Mouse (Mus musculus): ENCODE results near the gene Ncoa1. TPM values are rescaled to one million over a fixed set of nuclear protein-coding genes. Genes with fewer than 3 reads are reported as not detected.

The Ncoa1 gene
- polyA plus RNA-seq, 1 experiment from 2014 or later, result 12.7 TPM

DNA sequence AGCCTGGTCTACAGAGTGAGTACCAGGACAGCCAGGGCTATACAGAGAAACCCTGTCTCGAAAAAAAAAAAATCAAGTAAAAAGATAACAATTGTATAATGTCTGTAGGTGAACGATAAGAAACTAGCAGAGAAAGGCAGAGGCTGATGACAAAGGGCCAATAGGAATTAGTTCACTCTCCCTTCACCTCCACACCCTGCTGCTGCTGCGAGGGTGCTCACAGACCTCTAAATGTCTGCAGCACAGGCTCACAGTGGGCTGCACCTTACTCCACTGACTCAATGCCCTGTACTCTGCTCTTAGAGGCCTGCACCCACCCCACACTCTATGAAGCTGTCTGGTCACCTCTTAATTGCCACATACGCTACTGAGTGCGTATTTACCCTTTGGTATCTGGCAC, 45.0 kb downstream of the Ncoa1 start:
- H3K27me3 ChIP-seq, result no peaks in the 10 kb centered on the region
- no peaks in the 10 kb centered on the region for H3K36me3 ChIP-seq (ENCODE audit: poor library complexity, severe bottlenecking)
- H3K9me3 ChIP-seq (replicated peaks), result no peaks in the 10 kb centered on the region
- no peak overlapping the region for H3K27ac ChIP-seq
- WGBS, result 88% methylated on average over 5 of the region's 5 CpGs
- no peak overlapping the region for H3K4me3 ChIP-seq
- no peak overlapping the region for H3K9ac ChIP-seq
- no peaks in the 10 kb centered on the region for H3K4me1 ChIP-seq
- H3K4me2 ChIP-seq, result no peak overlapping the region
- ATAC-seq, result no peak

DNA sequence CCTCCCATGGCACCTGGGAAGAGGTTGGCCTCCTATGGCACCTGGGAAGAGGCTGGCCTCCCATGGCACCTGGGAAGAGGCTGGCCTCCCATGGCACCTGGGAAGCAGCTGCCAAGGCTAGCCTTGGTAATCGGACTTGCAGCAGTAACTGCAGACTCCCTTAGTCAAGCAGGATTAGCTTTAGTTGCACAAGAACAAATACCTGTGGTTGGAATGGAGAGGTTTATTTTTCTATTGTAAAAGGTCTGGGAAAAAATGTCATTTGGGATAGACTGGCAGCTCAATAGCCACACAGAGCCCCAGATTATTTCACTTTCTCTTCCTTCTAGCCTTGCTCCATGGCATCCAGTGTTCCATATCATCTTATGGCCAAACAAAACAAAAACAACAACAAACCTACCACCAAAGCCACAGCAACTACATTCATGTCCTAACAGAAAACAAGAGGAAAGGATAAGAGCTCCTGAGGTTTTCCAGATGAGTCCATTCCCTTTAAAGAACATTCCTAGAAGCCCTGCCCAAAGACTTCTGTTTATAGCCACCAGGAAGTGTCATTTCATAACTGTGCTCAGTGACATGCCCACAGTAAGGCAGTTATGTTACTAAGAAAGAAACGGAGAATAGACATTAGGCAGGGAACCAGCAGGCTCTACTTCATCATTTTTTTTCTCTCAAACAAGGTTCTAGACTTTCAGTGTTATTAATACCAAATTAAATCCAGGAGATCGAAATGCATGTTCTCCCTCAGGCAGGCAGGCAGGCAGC, 46.7 kb downstream of the Ncoa1 start:
- Histone ChIP-seq H3K9ac (no peak overlapping the region), H3K27me3 (no peaks in the 10 kb centered on the region), H3K4me3 (no peak overlapping the region), H3K36me3 (ENCODE audit: poor library complexity, severe bottlenecking) (no peaks in the 10 kb centered on the region), H3K27ac (no peak overlapping the region), H3K4me2 (no peak overlapping the region), H3K9me3 (replicated peaks) (no peaks in the 10 kb centered on the region), H3K4me1 (no peaks in the 10 kb centered on the region)
- 82% methylated on average over 3 of the region's 3 CpGs for WGBS
- ATAC-seq, result no peak

- no peak overlapping the region for H3K4me3 ChIP-seq
- H3K9ac ChIP-seq, result no peak overlapping the region
- no peak for ATAC-seq
- H3K4me2 ChIP-seq, result no peak overlapping the region
- no peaks in the 10 kb centered on the region for H3K36me3 ChIP-seq (ENCODE audit: poor library complexity, severe bottlenecking)
- H3K27me3 ChIP-seq, result no peaks in the 10 kb centered on the region
- 0 out of 2 replicates have a peak, but pooled peaks cover 5% of the 10 kb centered on the region for H3K4me1 ChIP-seq
- H3K27ac ChIP-seq, result no peak overlapping the region
- no peaks in the 10 kb centered on the region for H3K9me3 ChIP-seq (replicated peaks)
- 92% methylated on average over 4 of the region's 4 CpGs for WGBS
Measured at GRCm38 (mm10) chr12:4418824-4419223, 58.2 kb downstream of the Ncoa1 start.

DNA sequence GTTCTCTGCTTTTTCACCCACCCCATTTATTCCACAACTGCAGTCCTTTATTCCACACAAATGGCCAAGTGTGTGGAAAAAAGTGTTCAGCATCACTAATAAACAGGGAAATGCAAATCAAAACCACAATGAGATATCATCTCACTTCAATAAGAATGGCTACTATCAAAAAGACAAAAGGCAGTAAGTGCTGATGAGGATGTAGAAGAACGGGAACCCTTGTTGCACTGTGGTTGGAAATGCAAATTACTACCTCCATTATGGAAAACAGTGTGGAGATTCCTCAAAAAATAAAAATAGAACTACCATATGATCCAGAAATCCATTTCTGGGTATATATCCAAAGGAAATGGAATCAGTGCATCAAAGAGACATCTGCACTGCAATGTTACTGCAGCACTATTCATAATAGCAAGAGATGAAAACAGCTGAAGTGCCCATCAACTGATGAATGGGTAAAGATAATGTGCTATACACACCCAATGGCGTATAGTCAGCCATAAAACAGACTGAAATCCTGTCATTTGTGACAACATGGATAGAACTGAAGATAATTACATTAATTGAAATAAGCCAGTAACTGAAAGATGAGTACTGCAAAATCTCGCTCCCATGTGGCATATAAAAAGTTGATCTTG, 59.2 kb downstream of the Ncoa1 start:
- no peaks in the 10 kb centered on the region for H3K36me3 ChIP-seq (ENCODE audit: poor library complexity, severe bottlenecking)
- no peak overlapping the region for H3K9ac ChIP-seq
- no peak overlapping the region for H3K27ac ChIP-seq
- H3K4me2 ChIP-seq, result no peak overlapping the region
- 0 out of 2 replicates have a peak, but pooled peaks cover 5% of the 10 kb centered on the region for H3K4me1 ChIP-seq
- no peaks in the 10 kb centered on the region for H3K27me3 ChIP-seq
- WGBS, result 75% methylated on average over 3 of the region's 3 CpGs
- peak; percentile 65; the same call in 1 of the 2 replicates for ATAC-seq
- no peaks in the 10 kb centered on the region for H3K9me3 ChIP-seq (replicated peaks)
- no peak overlapping the region for H3K4me3 ChIP-seq

DNA sequence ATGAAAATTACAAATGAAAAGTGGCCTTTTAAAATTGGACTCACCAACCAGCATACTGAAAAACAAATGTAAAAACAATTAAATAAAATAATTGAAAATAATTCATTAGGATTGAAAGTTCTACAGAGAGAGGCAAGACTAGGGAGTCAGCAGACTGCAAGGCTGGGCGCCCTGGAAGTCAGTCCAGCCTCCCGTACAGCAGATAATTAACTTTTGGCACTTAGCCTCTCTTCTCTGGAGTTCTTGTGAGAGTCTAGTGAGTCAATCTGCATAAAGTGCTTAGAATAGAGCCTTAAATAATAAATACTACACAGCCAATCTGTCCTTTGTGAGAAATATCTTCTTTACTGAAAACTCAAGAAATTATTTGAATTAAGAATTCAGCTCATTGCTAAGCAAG, 69.9 kb downstream of the Ncoa1 start:
- ATAC-seq, result no peak
- H3K4me1 ChIP-seq, result no peaks in the 10 kb centered on the region
- H3K4me3 ChIP-seq, result no peak overlapping the region
- H3K27ac ChIP-seq, result no peak overlapping the region
- WGBS, result 61% methylated on average over 2 of the region's 2 CpGs
- no peaks in the 10 kb centered on the region for H3K27me3 ChIP-seq
- no peaks in the 10 kb centered on the region for H3K36me3 ChIP-seq (ENCODE audit: poor library complexity, severe bottlenecking)
- no peak overlapping the region for H3K4me2 ChIP-seq
- H3K9me3 ChIP-seq (replicated peaks), result no peaks in the 10 kb centered on the region
- no peak overlapping the region for H3K9ac ChIP-seq

DNA sequence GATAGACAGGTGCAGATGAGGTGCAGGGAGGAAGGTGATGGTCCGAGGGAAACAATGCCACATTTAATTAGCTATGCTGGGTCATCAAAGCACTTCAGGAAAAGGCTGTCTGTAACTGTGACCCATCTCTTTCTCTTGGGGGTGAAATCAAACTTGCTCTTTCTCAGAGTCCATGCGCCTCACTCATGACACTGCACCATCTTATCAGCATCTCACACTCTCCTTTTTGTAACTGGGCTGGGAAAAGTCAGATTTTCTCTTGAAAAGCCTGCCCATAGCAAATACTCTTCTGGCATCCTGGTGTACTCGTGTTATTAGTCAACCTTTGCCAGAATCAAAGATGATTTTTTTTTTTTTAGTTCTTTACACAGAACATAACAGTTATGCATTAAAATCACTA, 70.8 kb downstream of the Ncoa1 start:
- ATAC-seq, result no peak
- Histone ChIP-seq H3K9me3 (replicated peaks) (no peaks in the 10 kb centered on the region), H3K27ac (no peak overlapping the region), H3K36me3 (ENCODE audit: poor library complexity, severe bottlenecking) (no peaks in the 10 kb centered on the region), H3K4me3 (no peak overlapping the region), H3K9ac (no peak overlapping the region), H3K27me3 (no peaks in the 10 kb centered on the region), H3K4me2 (no peak overlapping the region), H3K4me1 (no peaks in the 10 kb centered on the region)
- WGBS, result 80% methylated on average over 3 of the region's 3 CpGs

GRCm38 (mm10) chr12:4403206-4403605, 73.8 kb downstream of the Ncoa1 start:
- H3K9me3 ChIP-seq (replicated peaks), result no peaks in the 10 kb centered on the region
- H3K4me2 ChIP-seq, result no peak overlapping the region
- H3K4me3 ChIP-seq, result no peak overlapping the region
- H3K27ac ChIP-seq, result no peak overlapping the region
- 64% methylated on average over 4 of the region's 4 CpGs for WGBS
- no peaks in the 10 kb centered on the region for H3K27me3 ChIP-seq
- no peak for ATAC-seq
- no peak overlapping the region for H3K9ac ChIP-seq
- H3K36me3 ChIP-seq (ENCODE audit: poor library complexity, severe bottlenecking), result no peaks in the 10 kb centered on the region
- no peaks in the 10 kb centered on the region for H3K4me1 ChIP-seq

GRCm38 (mm10) chr12:4396221-4396620, 80.8 kb downstream of the Ncoa1 start:
- H3K36me3 ChIP-seq (ENCODE audit: poor library complexity, severe bottlenecking), result no peaks in the 10 kb centered on the region
- no peaks in the 10 kb centered on the region for H3K27me3 ChIP-seq
- no peak overlapping the region for H3K4me3 ChIP-seq
- H3K9me3 ChIP-seq (replicated peaks), result no peaks in the 10 kb centered on the region
- no peaks in the 10 kb centered on the region for H3K4me1 ChIP-seq
- 75% methylated on average over 7 of the region's 7 CpGs for WGBS
- no peak overlapping the region for H3K4me2 ChIP-seq
- H3K9ac ChIP-seq, result no peak overlapping the region
- H3K27ac ChIP-seq, result no peak overlapping the region
- ATAC-seq, result no peak

DNA sequence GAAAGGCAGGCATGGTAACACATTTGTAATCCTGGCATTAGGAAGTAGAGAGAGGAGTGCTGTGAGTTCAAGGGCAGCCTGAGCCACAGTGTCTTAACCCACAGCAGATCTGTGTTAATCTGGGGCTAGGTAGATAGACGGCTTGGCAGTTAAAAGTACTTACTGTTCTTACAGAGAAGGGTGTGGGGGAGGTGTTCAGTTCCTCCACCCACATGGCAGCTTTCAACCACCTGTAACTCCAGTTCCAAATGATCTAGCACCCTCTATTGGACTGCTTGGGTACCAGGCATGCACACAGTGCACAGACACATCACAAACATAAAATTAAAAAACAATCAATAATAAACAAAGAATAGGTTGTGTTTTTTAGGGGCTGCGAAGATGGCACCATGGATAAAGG, 84.4 kb downstream of the Ncoa1 start:
- no peak overlapping the region for H3K27ac ChIP-seq
- no peak overlapping the region for H3K9ac ChIP-seq
- H3K4me1 ChIP-seq, result no peaks in the 10 kb centered on the region
- ATAC-seq, result no peak
- no peaks in the 10 kb centered on the region for H3K9me3 ChIP-seq (replicated peaks)
- no peaks in the 10 kb centered on the region for H3K27me3 ChIP-seq
- H3K4me3 ChIP-seq, result no peak overlapping the region
- WGBS, result 67% methylated on average over 2 of the region's 2 CpGs
- H3K4me2 ChIP-seq, result no peak overlapping the region
- H3K36me3 ChIP-seq (ENCODE audit: poor library complexity, severe bottlenecking), result no peaks in the 10 kb centered on the region

GRCm38 (mm10) chr12:4392074-4392473, 84.9 kb downstream of the Ncoa1 start:
- Histone ChIP-seq H3K9me3 (replicated peaks) (no peaks in the 10 kb centered on the region), H3K36me3 (ENCODE audit: poor library complexity, severe bottlenecking) (no peaks in the 10 kb centered on the region), H3K4me3 (no peak overlapping the region), H3K4me2 (no peak overlapping the region), H3K27ac (no peak overlapping the region), H3K27me3 (no peaks in the 10 kb centered on the region), H3K4me1 (no peaks in the 10 kb centered on the region), H3K9ac (no peak overlapping the region)
- 86% methylated on average over 3 of the region's 3 CpGs for WGBS
- ATAC-seq, result no peak

- Histone ChIP-seq H3K27ac (no peak overlapping the region), H3K4me1 (0 out of 2 replicates have a peak, but pooled peaks cover 2% of the 10 kb centered on the region), H3K4me3 (no peak overlapping the region), H3K36me3 (ENCODE audit: poor library complexity, severe bottlenecking) (no peaks in the 10 kb centered on the region), H3K27me3 (no peaks in the 10 kb centered on the region), H3K9ac (no peak overlapping the region), H3K9me3 (replicated peaks) (no peaks in the 10 kb centered on the region), H3K4me2 (no peak overlapping the region)
- 76% methylated on average over 4 of the region's 4 CpGs for WGBS
- ATAC-seq, result no peak
Measured at GRCm38 (mm10) chr12:4391256-4391655, 85.7 kb downstream of the Ncoa1 start.

DNA sequence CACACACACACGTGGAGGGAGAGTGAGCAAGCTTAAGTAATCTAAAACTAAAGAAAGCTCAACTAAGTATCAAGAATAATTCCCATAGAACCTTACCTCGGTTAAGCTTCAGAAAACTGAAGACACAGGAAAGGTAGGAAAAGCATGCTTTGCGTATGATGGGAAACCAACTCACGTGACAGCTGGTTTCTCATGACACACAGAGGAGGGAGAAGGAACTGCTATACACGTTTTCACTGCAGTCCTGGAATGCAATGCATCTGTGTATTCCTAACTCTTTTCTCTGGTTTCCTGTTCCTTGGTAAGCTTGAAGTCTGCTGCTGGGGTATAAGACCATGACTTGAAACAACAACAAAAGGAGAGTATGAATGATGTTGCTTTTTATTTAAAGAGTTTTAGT, 86.3 kb downstream of the Ncoa1 start:
- Histone ChIP-seq H3K9me3 (replicated peaks) (no peaks in the 10 kb centered on the region), H3K4me1 (peaks cover 7% of the 10 kb centered on the region; the same call in 1 of the 2 replicates), H3K4me2 (no peak overlapping the region), H3K27me3 (no peaks in the 10 kb centered on the region), H3K4me3 (no peak overlapping the region), H3K9ac (no peak overlapping the region), H3K27ac (no peak overlapping the region), H3K36me3 (ENCODE audit: poor library complexity, severe bottlenecking) (no peaks in the 10 kb centered on the region)
- WGBS, result 75% methylated on average over 5 of the region's 5 CpGs
- ATAC-seq, result no peak
